Mouse (Mus musculus) liver, postnatal 0 days (tissue): ENCODE results near the gene Tmem126a. TPM values are rescaled to one million over a fixed set of nuclear protein-coding genes. Genes with fewer than 3 reads are reported as not detected.

Experiments used
- ATAC-seq: fragments of 200-750 bp; cut with Nextera tagmentation; 2 replicates; pipeline ENCODE4 v1.8.0; 2017; ENCODE audit warnings: mild to moderate bottlenecking, moderate library complexity
- DNase-seq: peaks from one replicate; pipeline ENCODE4 v3.0.0-alpha.2; 2016
- H3K27ac ChIP-seq: fragments of 300-500 bp; sonication (generic); 2 replicates; pipeline ENCODE4 v1.5.1; 2014; ENCODE audit warnings: antibody characterized with exemption, moderate library complexity, mild to moderate bottlenecking, low read depth
- H3K27me3 ChIP-seq: fragments of 300-500 bp; sonication (generic); 2 replicates; pipeline ENCODE4 v1.6.1; 2014; ENCODE audit warnings: low read length, control low read depth, mixed read lengths; ENCODE audit not compliant: insufficient read depth
- H3K36me3 ChIP-seq: fragments of 300-500 bp; sonication (generic); replicated peaks from 2 replicates; pipeline ENCODE4 v1.6.1; 2014; ENCODE audit warnings: mild to moderate bottlenecking, control low read depth, low read length, moderate library complexity, mixed read lengths; ENCODE audit not compliant: insufficient read depth
- H3K4me1 ChIP-seq: fragments of 300-500 bp; sonication (generic); 2 replicates; pipeline ENCODE4 v1.6.1; 2014; ENCODE audit warnings: antibody characterized with exemption, mild to moderate bottlenecking, control low read depth; ENCODE audit not compliant: insufficient read depth
- H3K4me2 ChIP-seq: fragments of 300-500 bp; sonication (generic); 2 replicates; pipeline ENCODE4 v1.6.1; 2014; ENCODE audit warnings: low read depth, mild to moderate bottlenecking, low read length, moderate library complexity, mixed read lengths
- H3K4me3 ChIP-seq: fragments of 300-500 bp; sonication (generic); 2 replicates; pipeline ENCODE4 v1.5.1; 2014; ENCODE audit warnings: low read depth, low read length
- H3K9ac ChIP-seq: fragments of 300-500 bp; sonication (generic); replicated peaks from 2 replicates; pipeline ENCODE4 v1.6.1; 2014; ENCODE audit warnings: mild to moderate bottlenecking, moderate library complexity
- H3K9me3 ChIP-seq: fragments of 300-500 bp; sonication (generic); 2 replicates; pipeline ENCODE4 v1.6.1; 2016; ENCODE audit warnings: mild to moderate bottlenecking, control low read depth, low read length, mixed read lengths
- CTCF ChIP-seq: sonication (generic); IDR thresholded peaks from 2 replicates; pipeline ENCODE4 v1.5.1; 2016; ENCODE audit warnings: antibody characterized with exemption, low read depth
- EP300 ChIP-seq: IDR thresholded peaks from 2 replicates; pipeline ENCODE4 v1.6.1; 2016; ENCODE audit warnings: antibody characterized with exemption, low read depth, mild to moderate bottlenecking
- WGBS: fragments of 180-500 bp; shearing (Covaris S2); extraction: QIAGEN DNeasy Blood & Tissue Kit; methylation state at CpG from one replicate; pipeline ENCODE4 v1.1.7; 2014; ENCODE audit not compliant: insufficient replicate concordance; 5-methylcytosine and 5-hydroxymethylcytosine counted together
- polyA plus RNA-seq: library from polyadenylated mRNA; unstranded; fragments of >200 nt; fragmentation: Nextera tagmentation; extraction: Ambion mirVana; gene quantifications from 2 replicates; pipeline ENCODE4 v1.2.1, GENCODE M21; 2015

Tmem126a gene
- polyA plus RNA-seq, 1 experiment from 2014 or later: 59.9 TPM

GRCm38 (mm10) chr7:90460930-90461329 lies 3.9 kb upstream of the Tmem126a start:
- WGBS: 16% methylated on average over 14 of the region's 14 CpGs
- peak overlapping the region; percentile 27; the same call in 1 of the 2 replicates for H3K4me2 ChIP-seq
- no peak overlapping the region for H3K4me3 ChIP-seq
- H3K27me3 ChIP-seq: no peaks in the 10 kb centered on the region
- no peaks in the 10 kb centered on the region for H3K9me3 ChIP-seq
- H3K4me1 ChIP-seq: peaks cover 14% of the 10 kb centered on the region
- DNase-seq: peak; percentile 54
- H3K9ac ChIP-seq: no peak overlapping the region
- H3K36me3 ChIP-seq: no peaks in the 10 kb centered on the region
- no peak for TF ChIP-seq EP300
- peak; percentile 67 for TF ChIP-seq CTCF
- H3K27ac ChIP-seq: no peak overlapping the region
- ATAC-seq: no peak

DNA sequence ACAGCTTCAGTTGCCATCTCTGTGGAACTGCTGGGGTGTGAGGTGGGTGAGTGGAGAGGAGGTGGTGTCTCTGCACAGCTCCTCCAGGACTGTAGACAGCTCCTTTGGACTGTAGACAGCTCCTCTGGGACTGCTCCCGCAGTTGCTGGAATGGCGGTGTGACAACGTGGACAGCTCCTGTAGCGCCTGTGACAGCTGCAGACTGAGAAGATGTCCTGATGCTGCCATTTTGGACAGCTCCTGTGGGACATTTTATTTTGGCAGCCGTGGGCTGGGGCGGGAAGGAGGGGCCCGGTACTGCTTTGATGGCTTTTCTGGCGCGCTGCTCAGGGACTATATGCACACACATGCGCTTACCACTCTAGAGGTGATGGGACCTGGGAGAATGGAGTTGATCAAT lies 3.3 kb upstream of the Tmem126a start:
- DNase-seq: no peak
- 47% methylated on average over 10 of the region's 10 CpGs for WGBS

GRCm38 (mm10) chr7:90457517-90457916 lies 488 bp upstream of the Tmem126a start:
- WGBS: 4% methylated on average over 10 of the region's 10 CpGs
- peaks cover 15% of the 10 kb centered on the region for H3K4me1 ChIP-seq
- peak; percentile 39 for ATAC-seq
- TF ChIP-seq EP300: no peak
- TF ChIP-seq CTCF: peak; percentile 27
- peak overlapping the region; percentile 86 for H3K27ac ChIP-seq
- DNase-seq: no peak
- H3K27me3 ChIP-seq: no peaks in the 10 kb centered on the region
- peak overlapping the region; percentile 73 for H3K4me3 ChIP-seq
- peaks cover 17% of the 10 kb centered on the region for H3K36me3 ChIP-seq
- peak overlapping the region; percentile 74 for H3K9ac ChIP-seq
- no peaks in the 10 kb centered on the region for H3K9me3 ChIP-seq
- peak overlapping the region; percentile 90 for H3K4me2 ChIP-seq

More for the DNA sequence above, 3.3 kb upstream of the Tmem126a start:
- Histone ChIP-seq H3K9me3 (no peaks in the 10 kb centered on the region), H3K4me3 (no peak overlapping the region), H3K4me2 (no peak overlapping the region), H3K27me3 (no peaks in the 10 kb centered on the region), H3K27ac (no peak overlapping the region), H3K4me1 (peaks cover 15% of the 10 kb centered on the region), H3K36me3 (no peaks in the 10 kb centered on the region), H3K9ac (no peak overlapping the region)
- no peak for TF ChIP-seq EP300
- no peak for TF ChIP-seq CTCF
- ATAC-seq: no peak

- Histone ChIP-seq H3K27ac (no peak overlapping the region), H3K4me3 (peak overlapping the region; percentile 73), H3K27me3 (no peaks in the 10 kb centered on the region), H3K4me2 (peak overlapping the region; percentile 90), H3K36me3 (peaks cover 26% of the 10 kb centered on the region), H3K9me3 (no peaks in the 10 kb centered on the region), H3K9ac (peak overlapping the region; percentile 74), H3K4me1 (peaks cover 15% of the 10 kb centered on the region)
- WGBS: 14% methylated on average over 7 of the region's 7 CpGs
- no peak for DNase-seq
- TF ChIP-seq CTCF (no peak), EP300 (no peak)
- no peak for ATAC-seq
Measured at GRCm38 (mm10) chr7:90456149-90456844, 732 bp downstream of the Tmem126a start.

DNA sequence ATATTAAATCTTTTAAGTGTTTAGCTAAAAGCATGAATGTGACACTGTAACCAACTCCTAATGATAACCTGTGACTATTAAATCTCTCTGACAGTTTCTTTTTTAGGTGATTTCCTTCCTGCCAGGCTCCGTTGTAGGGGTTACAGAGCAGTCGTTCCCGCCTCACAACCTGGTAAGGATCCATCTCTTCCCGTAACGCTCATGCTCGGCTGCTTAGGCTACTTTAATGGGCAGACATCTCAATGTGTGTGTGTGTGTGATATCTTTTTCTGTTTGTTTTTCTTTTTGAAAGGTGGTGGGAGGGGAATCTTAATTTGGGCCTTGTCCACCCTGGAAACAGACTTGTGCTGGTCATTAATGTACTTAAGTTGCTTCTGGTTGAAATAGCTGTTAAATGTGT lies 12.8 kb downstream of the Tmem126a start:
- peak overlapping the region; percentile 99 for H3K27ac ChIP-seq
- ATAC-seq: no peak

DNA sequence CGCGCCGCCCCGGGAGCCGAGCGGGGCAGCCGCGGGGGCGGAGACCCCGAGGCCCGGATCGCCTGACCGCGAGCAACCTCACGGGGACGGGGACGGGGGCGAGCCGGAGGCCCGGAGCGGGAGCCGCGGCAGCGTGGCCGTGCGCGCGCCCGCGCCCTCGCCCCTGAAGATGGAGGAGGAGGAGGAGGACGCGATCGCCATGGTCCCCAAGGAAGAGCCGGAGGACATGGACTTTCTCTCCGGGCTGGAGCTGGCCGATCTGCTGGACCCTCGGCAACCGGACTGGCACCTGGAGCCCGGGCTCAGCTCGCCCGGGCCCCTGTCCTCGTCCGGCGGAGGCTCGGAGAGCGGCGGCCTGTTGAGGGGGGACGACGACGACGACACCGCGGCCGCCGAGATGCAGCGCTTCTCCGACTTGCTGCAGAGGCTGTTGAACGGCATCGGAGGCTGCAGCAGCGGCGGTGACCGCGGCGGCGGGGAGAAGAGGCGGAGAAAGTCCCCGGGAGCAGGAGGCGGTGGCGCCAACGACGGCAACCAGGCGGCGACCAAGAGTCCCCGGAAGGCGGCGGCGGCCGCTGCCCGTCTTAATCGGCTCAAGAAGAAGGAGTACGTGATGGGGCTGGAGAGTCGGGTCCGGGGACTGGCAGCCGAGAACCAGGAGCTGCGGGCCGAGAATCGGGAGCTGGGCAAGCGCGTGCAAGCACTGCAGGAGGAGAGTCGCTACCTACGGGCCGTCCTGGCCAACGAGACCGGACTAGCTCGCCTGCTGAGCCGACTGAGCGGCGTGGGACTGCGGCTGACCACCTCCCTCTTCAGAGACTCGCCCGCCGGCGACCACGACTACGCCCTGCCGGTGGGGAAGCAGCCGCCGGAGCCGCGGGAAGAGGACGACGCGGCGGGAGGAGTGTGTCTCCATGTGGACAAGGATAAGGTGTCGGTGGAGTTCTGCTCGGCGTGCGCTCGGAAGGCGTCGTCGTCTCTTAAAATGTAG lies 13.6 kb downstream of the Tmem126a start:
- under 1% methylated on average over 110 of the region's 123 CpGs for WGBS
- peaks cover 5% of the 10 kb centered on the region; the same call in 1 of the 2 replicates for H3K4me1 ChIP-seq
- peak overlapping the region; percentile 91 for H3K4me3 ChIP-seq
- H3K9me3 ChIP-seq: no peaks in the 10 kb centered on the region
- peak overlapping the region; percentile 99 for H3K27ac ChIP-seq
- H3K36me3 ChIP-seq: peaks cover 7% of the 10 kb centered on the region
- no peaks in the 10 kb centered on the region for H3K27me3 ChIP-seq
- DNase-seq (peak; percentile 80), ATAC-seq (peak; percentile 71)
- no peak for TF ChIP-seq EP300
- peak; percentile 70 for TF ChIP-seq CTCF
- peak overlapping the region; percentile 96 for H3K9ac ChIP-seq
- H3K4me2 ChIP-seq: peak overlapping the region; percentile 84

More for the DNA sequence above, 12.8 kb downstream of the Tmem126a start:
- Histone ChIP-seq H3K4me3 (peak overlapping the region; percentile 91), H3K9me3 (no peaks in the 10 kb centered on the region), H3K27me3 (no peaks in the 10 kb centered on the region), H3K4me2 (peak overlapping the region; percentile 84), H3K9ac (peak overlapping the region; percentile 96), H3K4me1 (peaks cover 5% of the 10 kb centered on the region; the same call in 1 of the 2 replicates), H3K36me3 (peaks cover 7% of the 10 kb centered on the region)
- no peak for TF ChIP-seq CTCF
- TF ChIP-seq EP300: no peak
- WGBS: 0% methylated on average over 6 of the region's 6 CpGs
- no peak for DNase-seq
